Mouse (Mus musculus): Measurements from ENCODE around the gene Adcy10. TPM values are rescaled to one million over a fixed set of nuclear protein-coding genes. Genes with fewer than 3 reads are reported as not detected.

Adcy10 gene
- not detected in 2 replicates for polyA plus RNA-seq (2011; ENCODE audit: insufficient read depth, insufficient read length, low read depth, missing spikeins)

GRCm38 (mm10) chr1:165484688-165485233, at the start of gene Adcy10:
TSS of gene Adcy10 (plus strand) at chr1:165485183.
- H3K4me3 ChIP-seq (ENCODE audit: low read depth, low read length), result no peak within 1 kb of the TSS
- H3K27me3 ChIP-seq (ENCODE audit: control insufficient read depth, insufficient read depth, low read length, poor library complexity, severe bottlenecking), result no peaks in the 10 kb centered on the region
- no peak for TF ChIP-seq CTCF (IDR thresholded peaks at IDR 0.05; ENCODE audit: low read depth, low read length)
- TF ChIP-seq POLR2A (IDR thresholded peaks at IDR 0.05; ENCODE audit: insufficient read depth, low read length), result no peak
- TF ChIP-seq EP300 (IDR thresholded peaks at IDR 0.05; ENCODE audit: insufficient read depth, low read depth, low read length), result no peak
- no peak within 1 kb of the TSS for H3K27ac ChIP-seq (ENCODE audit: insufficient read depth, low read length)
- H3K36me3 ChIP-seq (ENCODE audit: control insufficient read depth, insufficient read depth, low read length, poor library complexity, severe bottlenecking), result no peaks in the 10 kb centered on the region
- no peaks in the 10 kb centered on the region for H3K9me3 ChIP-seq (replicated peaks; ENCODE audit: control insufficient read depth, insufficient read depth, low read length, poor library complexity, severe bottlenecking)
- H3K9ac ChIP-seq (ENCODE audit: low read depth, poor library complexity, severe bottlenecking), result no peak within 1 kb of the TSS
- no peaks in the 10 kb centered on the region for H3K4me1 ChIP-seq (ENCODE audit: control insufficient read depth, insufficient read depth, low read length)

- Histone ChIP-seq H3K9ac (ENCODE audit: low read depth, poor library complexity, severe bottlenecking) (no peak overlapping the region), H3K36me3 (ENCODE audit: control insufficient read depth, insufficient read depth, low read length, poor library complexity, severe bottlenecking) (no peaks in the 10 kb centered on the region), H3K4me3 (ENCODE audit: low read depth, low read length) (no peak overlapping the region), H3K4me1 (ENCODE audit: control insufficient read depth, insufficient read depth, low read length) (no peaks in the 10 kb centered on the region), H3K27ac (ENCODE audit: insufficient read depth, low read length) (no peak overlapping the region), H3K27me3 (ENCODE audit: control insufficient read depth, insufficient read depth, low read length, poor library complexity, severe bottlenecking) (no peaks in the 10 kb centered on the region), H3K9me3 (replicated peaks; ENCODE audit: control insufficient read depth, insufficient read depth, low read length, poor library complexity, severe bottlenecking) (no peaks in the 10 kb centered on the region)
- no peak for TF ChIP-seq EP300 (IDR thresholded peaks at IDR 0.05; ENCODE audit: insufficient read depth, low read depth, low read length)
- TF ChIP-seq CTCF (IDR thresholded peaks at IDR 0.05; ENCODE audit: low read depth, low read length), result no peak
- no peak for TF ChIP-seq POLR2A (IDR thresholded peaks at IDR 0.05; ENCODE audit: insufficient read depth, low read length)
These were observed 46.5 kb upstream of the Adcy10 start for GRCm38 (mm10) chr1:165438289-165439021.

- H3K27ac ChIP-seq (ENCODE audit: insufficient read depth, low read length), result no peak overlapping the region
- H3K4me1 ChIP-seq (ENCODE audit: control insufficient read depth, insufficient read depth, low read length), result no peaks in the 10 kb centered on the region
- H3K4me3 ChIP-seq (ENCODE audit: low read depth, low read length), result no peak overlapping the region
- H3K9me3 ChIP-seq (replicated peaks; ENCODE audit: control insufficient read depth, insufficient read depth, low read length, poor library complexity, severe bottlenecking), result no peaks in the 10 kb centered on the region
- no peak overlapping the region for H3K9ac ChIP-seq (ENCODE audit: low read depth, poor library complexity, severe bottlenecking)
- H3K36me3 ChIP-seq (ENCODE audit: control insufficient read depth, insufficient read depth, low read length, poor library complexity, severe bottlenecking), result no peaks in the 10 kb centered on the region
- H3K27me3 ChIP-seq (ENCODE audit: control insufficient read depth, insufficient read depth, low read length, poor library complexity, severe bottlenecking), result no peaks in the 10 kb centered on the region
- TF ChIP-seq POLR2A (IDR thresholded peaks at IDR 0.05; ENCODE audit: insufficient read depth, low read length) (no peak), CTCF (IDR thresholded peaks at IDR 0.05; ENCODE audit: low read depth, low read length) (no peak), EP300 (IDR thresholded peaks at IDR 0.05; ENCODE audit: insufficient read depth, low read depth, low read length) (no peak)
These were observed 44.2 kb upstream of the Adcy10 start for GRCm38 (mm10) chr1:165440788-165441187.

GRCm38 (mm10) chr1:165441201-165441600, 43.8 kb upstream of the Adcy10 start:
- H3K4me1 ChIP-seq (ENCODE audit: control insufficient read depth, insufficient read depth, low read length), result no peaks in the 10 kb centered on the region
- no peak overlapping the region for H3K27ac ChIP-seq (ENCODE audit: insufficient read depth, low read length)
- no peak overlapping the region for H3K9ac ChIP-seq (ENCODE audit: low read depth, poor library complexity, severe bottlenecking)
- no peaks in the 10 kb centered on the region for H3K9me3 ChIP-seq (replicated peaks; ENCODE audit: control insufficient read depth, insufficient read depth, low read length, poor library complexity, severe bottlenecking)
- TF ChIP-seq CTCF (IDR thresholded peaks at IDR 0.05; ENCODE audit: low read depth, low read length) (no peak), EP300 (IDR thresholded peaks at IDR 0.05; ENCODE audit: insufficient read depth, low read depth, low read length) (no peak), POLR2A (IDR thresholded peaks at IDR 0.05; ENCODE audit: insufficient read depth, low read length) (no peak)
- no peaks in the 10 kb centered on the region for H3K36me3 ChIP-seq (ENCODE audit: control insufficient read depth, insufficient read depth, low read length, poor library complexity, severe bottlenecking)
- H3K4me3 ChIP-seq (ENCODE audit: low read depth, low read length), result no peak overlapping the region
- H3K27me3 ChIP-seq (ENCODE audit: control insufficient read depth, insufficient read depth, low read length, poor library complexity, severe bottlenecking), result no peaks in the 10 kb centered on the region

- no peak for TF ChIP-seq EP300 (IDR thresholded peaks at IDR 0.05; ENCODE audit: insufficient read depth, low read depth, low read length)
- TF ChIP-seq CTCF (IDR thresholded peaks at IDR 0.05; ENCODE audit: low read depth, low read length), result no peak
- no peak for TF ChIP-seq POLR2A (IDR thresholded peaks at IDR 0.05; ENCODE audit: insufficient read depth, low read length)
- H3K27me3 ChIP-seq (ENCODE audit: control insufficient read depth, insufficient read depth, low read length, poor library complexity, severe bottlenecking), result no peaks in the 10 kb centered on the region
- H3K27ac ChIP-seq (ENCODE audit: insufficient read depth, low read length), result no peak overlapping the region
These were observed 43.3 kb upstream of the Adcy10 start for GRCm38 (mm10) chr1:165441719-165442118.

GRCm38 (mm10) chr1:165459041-165459502, 25.9 kb upstream of the Adcy10 start:
- no peaks in the 10 kb centered on the region for H3K36me3 ChIP-seq (ENCODE audit: control insufficient read depth, insufficient read depth, low read length, poor library complexity, severe bottlenecking)
- TF ChIP-seq EP300 (IDR thresholded peaks at IDR 0.05; ENCODE audit: insufficient read depth, low read depth, low read length), result no peak
- TF ChIP-seq POLR2A (IDR thresholded peaks at IDR 0.05; ENCODE audit: insufficient read depth, low read length), result no peak
- no peak for TF ChIP-seq CTCF (IDR thresholded peaks at IDR 0.05; ENCODE audit: low read depth, low read length)
- H3K27ac ChIP-seq (ENCODE audit: insufficient read depth, low read length), result no peak overlapping the region
- peak overlapping the region; percentile 77 for H3K9ac ChIP-seq (ENCODE audit: low read depth, poor library complexity, severe bottlenecking)
- H3K4me3 ChIP-seq (ENCODE audit: low read depth, low read length), result peak overlapping the region; percentile 74
- no peaks in the 10 kb centered on the region for H3K4me1 ChIP-seq (ENCODE audit: control insufficient read depth, insufficient read depth, low read length)
- no peaks in the 10 kb centered on the region for H3K27me3 ChIP-seq (ENCODE audit: control insufficient read depth, insufficient read depth, low read length, poor library complexity, severe bottlenecking)
- H3K9me3 ChIP-seq (replicated peaks; ENCODE audit: control insufficient read depth, insufficient read depth, low read length, poor library complexity, severe bottlenecking), result peaks cover 2% of the 10 kb centered on the region; the same call in 1 of the 2 replicates

More at GRCm38 (mm10) chr1:165441719-165442118, 43.3 kb upstream of the Adcy10 start:
- H3K36me3 ChIP-seq (ENCODE audit: control insufficient read depth, insufficient read depth, low read length, poor library complexity, severe bottlenecking), result no peaks in the 10 kb centered on the region
- H3K9me3 ChIP-seq (replicated peaks; ENCODE audit: control insufficient read depth, insufficient read depth, low read length, poor library complexity, severe bottlenecking), result no peaks in the 10 kb centered on the region
- no peak overlapping the region for H3K4me3 ChIP-seq (ENCODE audit: low read depth, low read length)
- H3K4me1 ChIP-seq (ENCODE audit: control insufficient read depth, insufficient read depth, low read length), result no peaks in the 10 kb centered on the region
- no peak overlapping the region for H3K9ac ChIP-seq (ENCODE audit: low read depth, poor library complexity, severe bottlenecking)
